Mouse (Mus musculus) ovary, postnatal 10 days (tissue): ENCODE measurements around the gene Lsm11.
"Not testable (repeated sequence)": the region's sequence is repeated elsewhere in the genome, so short reads cannot be mapped to it uniquely, and the experiment has no call there.

Experiments used
- DNase-seq: peaks from one replicate; pipeline ENCODE4 v3.0.0; 2022; ENCODE audit warnings: low spot score

The Lsm11 gene

DNA sequence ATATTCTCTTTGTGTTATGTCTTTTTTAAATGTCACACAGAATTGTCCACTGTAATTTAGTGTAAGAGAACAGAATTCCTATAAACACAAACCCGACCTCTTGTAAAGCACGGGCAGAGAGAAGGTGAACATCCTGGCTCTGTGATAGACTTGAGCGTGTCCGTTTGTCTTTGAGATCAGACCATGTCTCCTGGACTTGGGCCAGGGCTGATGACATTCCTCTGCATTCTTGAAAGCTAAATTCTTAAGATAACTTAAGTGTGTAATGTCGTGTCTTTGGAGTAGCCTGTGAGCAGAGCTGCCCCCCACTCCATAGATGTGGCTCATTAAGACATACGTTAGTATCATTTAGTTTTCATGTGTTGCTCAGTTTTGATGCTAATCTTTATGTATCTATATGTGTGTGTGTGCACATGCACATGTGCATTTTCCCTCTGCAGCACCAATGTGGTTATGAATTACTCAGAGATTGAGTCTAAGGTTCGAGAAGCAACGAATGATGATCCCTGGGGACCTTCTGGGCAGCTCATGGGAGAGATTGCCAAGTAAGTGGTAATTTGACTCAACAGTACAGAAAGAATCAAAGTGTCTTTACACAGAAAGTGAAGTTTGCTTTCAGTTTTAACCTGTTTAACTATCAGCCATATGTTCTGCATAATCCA, 61.3 kb downstream of the Lsm11 start:
- DNase-seq: no peak

DNA sequence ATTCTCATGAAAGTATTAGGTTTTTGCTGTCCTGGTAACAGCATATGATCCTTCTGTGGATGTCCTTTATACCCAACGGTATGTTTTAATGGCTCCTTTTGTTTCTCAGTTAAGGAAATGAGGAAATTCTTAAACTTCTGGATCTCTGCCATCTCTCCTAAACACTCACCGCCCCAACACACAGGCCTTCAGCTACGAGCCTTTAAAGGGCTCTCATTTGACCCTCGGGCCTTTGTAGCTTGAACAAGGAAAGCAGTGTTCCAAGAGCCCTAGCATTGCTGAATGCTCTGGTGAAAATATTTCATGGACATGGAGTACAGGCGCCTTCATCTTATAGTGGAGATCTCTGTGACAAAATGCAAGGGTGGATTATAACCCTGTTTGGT, 63.1 kb downstream of the Lsm11 start:
- DNase-seq: no peak

DNA sequence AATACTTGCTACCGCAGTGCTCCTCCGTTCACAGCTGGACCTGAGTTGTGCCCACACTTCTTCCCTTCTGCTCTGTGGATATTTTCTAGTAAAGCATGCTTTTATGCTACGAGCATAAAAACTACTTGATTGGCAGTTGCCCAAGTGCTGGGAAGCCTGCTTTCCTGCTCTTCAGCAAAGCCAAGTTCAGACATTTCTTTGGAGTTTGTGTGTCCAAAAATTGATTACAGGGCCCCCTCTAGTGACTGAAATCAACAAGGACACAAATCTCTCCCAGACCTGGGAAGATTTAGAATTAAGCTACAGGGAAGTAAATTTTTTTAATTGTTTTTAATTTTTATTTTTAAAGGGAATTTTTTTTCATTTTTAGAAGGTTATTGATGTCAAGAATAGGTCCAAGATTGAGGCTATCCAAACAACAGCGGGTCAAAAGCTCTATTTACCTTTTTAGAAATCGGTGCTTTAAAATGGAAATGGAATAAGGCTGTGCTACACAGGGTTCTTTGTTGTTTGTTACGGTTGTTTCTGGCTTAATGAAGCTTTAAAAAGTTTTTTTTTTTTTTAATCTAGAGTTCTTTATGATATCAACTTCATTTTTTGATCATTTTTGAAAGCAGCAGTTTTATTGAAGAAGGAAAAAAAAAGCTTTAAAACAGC, 63.6 kb downstream of the Lsm11 start:
- DNase-seq: no peak

- DNase-seq: not testable (repeated sequence)
These were observed 65.4 kb downstream of the Lsm11 start for GRCm38 (mm10) chr11:45879366-45879765.
